Mouse (Mus musculus): ENCODE data around the gene Lgr6. TPM values are rescaled to one million over a fixed set of nuclear protein-coding genes. Genes with fewer than 3 reads are reported as not detected.

Lgr6 gene
- polyA plus RNA-seq, 1 experiment: not detected

DNA sequence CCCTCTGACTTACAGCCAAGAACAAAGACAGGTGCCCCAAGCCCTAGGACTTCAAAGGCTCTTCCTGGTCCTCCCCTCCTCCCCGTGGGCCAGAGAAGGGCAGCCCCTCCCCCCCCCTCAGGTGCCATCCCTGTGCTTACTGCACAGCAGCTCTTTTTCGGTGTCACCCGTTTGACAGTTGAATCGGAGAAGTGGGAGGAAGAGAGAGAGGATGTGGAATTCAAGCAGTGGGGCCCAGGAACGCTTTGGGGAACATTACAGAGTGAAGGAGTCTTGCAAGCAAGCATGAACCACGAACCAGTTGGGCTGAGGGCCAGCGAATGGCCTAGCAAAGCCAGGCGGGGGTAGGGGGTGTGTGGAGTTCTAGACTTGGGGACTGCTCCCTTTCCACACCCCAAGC lies 26.5 kb upstream of the Lgr6 start:
- 2% methylated on average over 8 of the region's 8 CpGs for WGBS
- Histone ChIP-seq H3K4me3 (replicated peaks; ENCODE audit: control insufficient read depth, low read depth, low read length) (no peak overlapping the region), H3K27ac (ENCODE audit: control insufficient read depth, insufficient read depth, low read depth, low read length, poor library complexity) (peak overlapping the region; percentile 90), H3K4me1 (ENCODE audit: control insufficient read depth, insufficient read depth, low read length) (peaks cover 16% of the 10 kb centered on the region)
- TF ChIP-seq CTCF (IDR thresholded peaks at IDR 0.05; ENCODE audit: control insufficient read depth, insufficient read depth, low read length): no peak
- no peak for TF ChIP-seq POLR2A (IDR thresholded peaks at IDR 0.05; ENCODE audit: borderline replicate concordance, control insufficient read depth, low read depth, low read length)

DNA sequence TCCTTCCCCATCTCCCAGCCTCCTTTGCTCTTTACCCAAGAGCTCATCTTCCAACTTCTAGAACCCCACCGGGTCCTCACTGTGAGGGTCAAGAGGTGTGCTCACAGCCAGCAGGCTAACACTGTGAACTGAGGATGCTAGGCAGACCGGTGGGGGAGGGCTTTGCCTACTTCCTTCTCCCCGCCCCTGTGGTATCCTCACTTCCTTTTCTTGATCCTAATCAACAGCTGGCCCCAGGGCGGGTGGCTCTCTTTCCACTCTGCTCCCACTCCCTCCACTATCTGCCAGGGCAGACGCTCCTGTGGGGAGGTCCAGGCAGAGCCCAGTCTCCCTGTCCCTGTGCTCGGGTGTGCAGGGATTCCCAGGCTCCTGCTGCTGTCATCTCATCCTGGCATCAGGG lies 26.0 kb upstream of the Lgr6 start:
- H3K4me3 ChIP-seq (replicated peaks; ENCODE audit: control insufficient read depth, low read depth, low read length): peak overlapping the region; percentile 2
- TF ChIP-seq POLR2A (IDR thresholded peaks at IDR 0.05; ENCODE audit: borderline replicate concordance, control insufficient read depth, low read depth, low read length) (peak; percentile 67; the same call in 1 of the 2 replicates), CTCF (IDR thresholded peaks at IDR 0.05; ENCODE audit: control insufficient read depth, insufficient read depth, low read length) (no peak)
- peak overlapping the region; percentile 90 for H3K27ac ChIP-seq (ENCODE audit: control insufficient read depth, insufficient read depth, low read depth, low read length, poor library complexity)
- WGBS: under 1% methylated on average over 6 of the region's 6 CpGs
- H3K4me1 ChIP-seq (ENCODE audit: control insufficient read depth, insufficient read depth, low read length): peaks cover 16% of the 10 kb centered on the region

DNA sequence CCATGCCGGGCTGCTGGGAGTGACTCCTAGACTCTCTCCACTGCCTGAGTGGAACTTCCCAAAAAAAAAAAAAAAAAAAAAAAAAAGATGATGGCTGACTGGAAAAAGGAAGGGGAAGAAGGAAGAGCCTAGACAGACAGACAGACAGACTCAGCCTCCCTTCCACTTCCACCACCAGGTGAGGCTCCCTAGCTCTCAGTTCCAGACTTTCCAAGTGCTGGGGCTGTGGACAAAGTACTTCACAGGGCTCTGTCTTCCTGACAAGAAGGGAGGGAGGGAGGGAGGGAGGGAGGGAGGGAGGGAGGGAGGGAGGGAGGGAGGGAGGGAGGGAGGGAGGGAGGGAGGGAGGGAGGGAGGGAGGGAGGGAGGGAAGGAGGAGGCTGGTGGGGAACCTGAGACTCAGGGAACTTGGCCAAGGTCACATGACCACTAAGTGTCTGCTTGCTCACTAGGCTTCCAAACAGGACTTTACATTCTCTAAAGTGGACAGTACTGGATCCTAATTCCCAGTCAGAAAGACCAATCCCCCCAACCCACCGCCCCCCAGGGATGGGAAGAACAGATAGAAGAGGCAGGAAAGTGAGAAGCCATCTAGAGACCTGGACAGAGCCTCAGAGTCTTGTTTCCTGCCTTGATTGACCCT lies 25.4 kb upstream of the Lgr6 start:
- Histone ChIP-seq H3K4me1 (ENCODE audit: control insufficient read depth, insufficient read depth, low read length) (peaks cover 14% of the 10 kb centered on the region), H3K27ac (ENCODE audit: control insufficient read depth, insufficient read depth, low read depth, low read length, poor library complexity) (peak overlapping the region; percentile 90)

DNA sequence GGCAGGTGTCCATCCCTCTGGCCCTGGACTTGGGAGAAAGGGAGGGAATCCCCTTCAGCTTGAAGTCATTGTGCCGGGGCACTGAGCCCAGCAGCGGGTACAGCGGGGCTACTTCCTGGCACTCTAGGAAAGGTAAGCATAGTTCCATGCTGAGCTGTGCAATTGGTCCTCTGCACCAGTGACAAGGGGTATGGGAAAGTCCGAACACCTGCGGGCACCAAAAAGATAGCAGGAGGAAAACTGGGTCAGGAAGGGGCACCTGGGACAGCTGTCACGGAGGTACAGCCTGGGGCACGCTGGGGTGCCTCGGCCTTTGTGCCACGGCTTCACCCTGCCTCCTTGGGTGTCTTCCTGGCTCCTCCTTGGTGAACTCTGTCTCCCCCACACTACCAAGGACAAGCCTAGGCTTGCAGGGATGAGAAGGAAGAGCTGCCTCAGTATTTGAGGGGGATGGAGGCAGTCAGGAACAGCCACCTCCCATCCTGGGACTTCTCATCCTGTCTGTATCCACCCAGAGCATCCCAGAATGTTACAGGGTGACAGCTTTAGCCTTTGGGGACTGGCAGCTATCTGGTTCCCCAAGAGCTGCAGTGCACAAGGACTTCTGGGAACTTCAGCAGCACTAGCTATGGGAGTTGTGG lies 24.6 kb upstream of the Lgr6 start:
- H3K4me1 ChIP-seq (ENCODE audit: control insufficient read depth, insufficient read depth, low read length): peaks cover 11% of the 10 kb centered on the region
- 64% methylated on average over 9 of the region's 9 CpGs for WGBS
- H3K4me3 ChIP-seq (replicated peaks; ENCODE audit: control insufficient read depth, low read depth, low read length): no peak overlapping the region
- no peak overlapping the region for H3K27ac ChIP-seq (ENCODE audit: control insufficient read depth, insufficient read depth, low read depth, low read length, poor library complexity)
- TF ChIP-seq CTCF (IDR thresholded peaks at IDR 0.05; ENCODE audit: control insufficient read depth, insufficient read depth, low read length): no peak
- no peak for TF ChIP-seq POLR2A (IDR thresholded peaks at IDR 0.05; ENCODE audit: borderline replicate concordance, control insufficient read depth, low read depth, low read length)

More for the DNA sequence above, 25.4 kb upstream of the Lgr6 start:
- no peak for TF ChIP-seq POLR2A (IDR thresholded peaks at IDR 0.05; ENCODE audit: borderline replicate concordance, control insufficient read depth, low read depth, low read length)
- no peak for TF ChIP-seq CTCF (IDR thresholded peaks at IDR 0.05; ENCODE audit: control insufficient read depth, insufficient read depth, low read length)
- 7% methylated on average over 2 of the region's 2 CpGs for WGBS
- H3K4me3 ChIP-seq (replicated peaks; ENCODE audit: control insufficient read depth, low read depth, low read length): no peak overlapping the region

DNA sequence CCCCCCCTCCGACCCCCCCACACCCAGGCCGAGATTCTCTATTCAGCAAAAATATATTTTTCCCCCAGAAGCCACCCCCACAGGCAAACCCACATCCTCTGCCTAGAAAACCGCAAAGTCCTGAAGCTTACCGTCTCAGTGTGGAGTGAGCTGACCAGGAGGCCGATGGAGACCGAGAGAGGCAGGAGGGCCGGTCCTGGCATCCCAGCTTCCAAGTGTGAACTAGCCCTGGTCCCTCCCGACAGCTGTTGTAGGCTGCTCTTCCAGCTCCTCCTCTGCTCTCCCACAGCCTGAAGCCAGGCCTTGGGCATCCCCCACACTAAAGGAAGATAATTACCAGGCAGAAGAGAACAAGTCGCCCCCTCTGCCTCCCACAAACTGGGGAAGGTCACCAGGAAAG lies 23.9 kb upstream of the Lgr6 start:
- TF ChIP-seq CTCF (IDR thresholded peaks at IDR 0.05; ENCODE audit: control insufficient read depth, insufficient read depth, low read length) (no peak), POLR2A (IDR thresholded peaks at IDR 0.05; ENCODE audit: borderline replicate concordance, control insufficient read depth, low read depth, low read length) (no peak)
- Histone ChIP-seq H3K4me3 (replicated peaks; ENCODE audit: control insufficient read depth, low read depth, low read length) (no peak overlapping the region), H3K27ac (ENCODE audit: control insufficient read depth, insufficient read depth, low read depth, low read length, poor library complexity) (no peak overlapping the region), H3K4me1 (ENCODE audit: control insufficient read depth, insufficient read depth, low read length) (peaks cover 10% of the 10 kb centered on the region)
- 11% methylated on average over 9 of the region's 9 CpGs for whole genome bisulfite sequencing

GRCm38 (mm10) chr1:135128011-135128441 lies 22.9 kb upstream of the Lgr6 start:
- Histone ChIP-seq H3K27ac (ENCODE audit: control insufficient read depth, insufficient read depth, low read depth, low read length, poor library complexity) (no peak overlapping the region), H3K4me3 (replicated peaks; ENCODE audit: control insufficient read depth, low read depth, low read length) (no peak overlapping the region), H3K4me1 (ENCODE audit: control insufficient read depth, insufficient read depth, low read length) (peaks cover 10% of the 10 kb centered on the region)
- WGBS: 42% methylated on average over 6 of the region's 6 CpGs
- TF ChIP-seq CTCF (IDR thresholded peaks at IDR 0.05; ENCODE audit: control insufficient read depth, insufficient read depth, low read length): no peak
- TF ChIP-seq POLR2A (IDR thresholded peaks at IDR 0.05; ENCODE audit: borderline replicate concordance, control insufficient read depth, low read depth, low read length): no peak

- peaks cover 6% of the 10 kb centered on the region for H3K4me1 ChIP-seq (ENCODE audit: control insufficient read depth, insufficient read depth, low read length)
- TF ChIP-seq CTCF (IDR thresholded peaks at IDR 0.05; ENCODE audit: control insufficient read depth, insufficient read depth, low read length): no peak
- TF ChIP-seq POLR2A (IDR thresholded peaks at IDR 0.05; ENCODE audit: borderline replicate concordance, control insufficient read depth, low read depth, low read length): no peak
- no peak overlapping the region for H3K27ac ChIP-seq (ENCODE audit: control insufficient read depth, insufficient read depth, low read depth, low read length, poor library complexity)
- WGBS: 77% methylated on average over 4 of the region's 4 CpGs
- no peak overlapping the region for H3K4me3 ChIP-seq (replicated peaks; ENCODE audit: control insufficient read depth, low read depth, low read length)
These were observed 21.5 kb upstream of the Lgr6 start for GRCm38 (mm10) chr1:135126443-135127027.

DNA sequence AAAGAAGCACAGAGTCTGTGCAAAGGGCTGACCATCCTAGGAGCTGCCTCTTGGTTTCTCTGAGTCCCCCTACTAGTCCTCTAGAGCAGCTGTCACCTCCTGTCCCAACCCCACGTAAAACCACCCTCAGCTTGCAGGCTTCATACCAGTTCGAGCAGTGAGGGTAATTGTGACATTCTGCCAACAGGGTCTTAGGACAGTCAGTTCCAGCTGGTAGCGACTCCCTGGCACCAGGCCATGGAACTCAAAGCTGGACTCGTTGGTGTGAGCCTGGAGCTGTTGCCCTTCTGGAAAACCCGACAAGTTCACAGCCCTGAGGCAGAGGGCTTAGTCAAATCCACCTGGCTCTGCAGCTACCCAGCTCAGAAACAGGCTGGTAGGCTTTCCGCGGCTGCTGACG lies 20.9 kb upstream of the Lgr6 start:
- Histone ChIP-seq H3K4me1 (ENCODE audit: control insufficient read depth, insufficient read depth, low read length) (peaks cover 3% of the 10 kb centered on the region), H3K27ac (ENCODE audit: control insufficient read depth, insufficient read depth, low read depth, low read length, poor library complexity) (no peak overlapping the region), H3K4me3 (replicated peaks; ENCODE audit: control insufficient read depth, low read depth, low read length) (no peak overlapping the region)
- no peak for TF ChIP-seq POLR2A (IDR thresholded peaks at IDR 0.05; ENCODE audit: borderline replicate concordance, control insufficient read depth, low read depth, low read length)
- TF ChIP-seq CTCF (IDR thresholded peaks at IDR 0.05; ENCODE audit: control insufficient read depth, insufficient read depth, low read length): no peak
- WGBS: 66% methylated on average over 8 of the region's 8 CpGs
